Mouse (Mus musculus): ENCODE measurements around the gene Fgd5. TPM values are rescaled to one million over a fixed set of nuclear protein-coding genes. Genes with fewer than 3 reads are reported as not detected.

Gene Fgd5
- total and polyA plus RNA-seq, 3 experiments: 0.03 TPM; not detected in 2

DNA sequence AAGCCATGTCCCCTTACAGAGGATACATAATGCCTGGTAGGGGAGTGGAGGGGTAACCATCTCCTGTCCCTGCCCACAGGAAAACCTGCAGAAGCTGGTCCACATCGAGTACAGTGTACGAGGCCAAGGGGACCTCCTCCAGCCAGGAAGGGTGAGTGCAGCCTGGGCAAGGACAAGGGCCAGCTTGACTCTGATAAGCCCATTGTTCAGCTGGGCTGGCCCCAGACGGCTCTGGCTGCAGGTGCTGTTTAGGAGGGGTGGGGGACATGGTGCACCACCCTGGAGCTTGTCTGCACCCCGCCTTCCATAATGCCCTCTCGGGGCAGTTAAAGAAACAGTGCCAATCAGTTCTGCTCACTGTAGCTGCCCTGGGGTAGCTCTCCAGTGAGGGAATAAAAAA, 83.0 kb downstream of the Fgd5 start:
- H3K4me3 ChIP-seq (ENCODE audit: control insufficient read depth in 1 of 2, insufficient read depth in 1 of 2, low read depth in 2 of 2, low read length in 2 of 2): no peak overlapping the region
- H3K9me3 ChIP-seq (replicated peaks; ENCODE audit: insufficient read depth, low read length): no peaks in the 10 kb centered on the region
- no peak overlapping the region for H3K9ac ChIP-seq (ENCODE audit: control insufficient read depth, low read depth, low read length, poor library complexity, severe bottlenecking)
- H3K4me1 ChIP-seq (ENCODE audit: control insufficient read depth in 1 of 2, insufficient read depth in 2 of 2, low read length in 2 of 2): peaks cover 0 to 3% of the 10 kb centered on the region in 2 experiments; a peak in 1 of 4 replicates
- no peak for TF ChIP-seq MYB (IDR thresholded peaks at IDR 0.05; ENCODE audit: low read depth, low read length)
- no peak for TF ChIP-seq ZMIZ1 (IDR thresholded peaks at IDR 0.05; ENCODE audit: low read depth, low read length)
- TF ChIP-seq MAX (IDR thresholded peaks at IDR 0.05; ENCODE audit: low read length): no peak
- no peak for TF ChIP-seq MAFK (IDR thresholded peaks at IDR 0.05; ENCODE audit: borderline replicate concordance, low read depth, low read length)
- TF ChIP-seq ZNF384 (IDR thresholded peaks at IDR 0.05; ENCODE audit: low read depth, low read length): no peak
- no peak for TF ChIP-seq SMC3 (IDR thresholded peaks at IDR 0.05; ENCODE audit: low read depth, low read length)
- no peak for TF ChIP-seq GABPA (IDR thresholded peaks at IDR 0.05; ENCODE audit: low read depth, low read length)
- TF ChIP-seq NELFE (IDR thresholded peaks at IDR 0.05; ENCODE audit: low read depth, low read length): no peak
- no peak for TF ChIP-seq MYC (IDR thresholded peaks at IDR 0.05; ENCODE audit: low read depth, low read length)
- TF ChIP-seq BHLHE40 (IDR thresholded peaks at IDR 0.05; ENCODE audit: borderline replicate concordance, low read depth, low read length): no peak
- no peak for TF ChIP-seq HCFC1 (IDR thresholded peaks at IDR 0.05; ENCODE audit: low read depth, low read length)
- no peak for TF ChIP-seq POLR2AphosphoS2 (IDR thresholded peaks at IDR 0.05; ENCODE audit: low read length)
- no peak for TF ChIP-seq CTCF (IDR thresholded peaks at IDR 0.05 in 2 of 3, conservative IDR thresholded peaks at IDR 0.05 in 1 of 3; ENCODE audit: control insufficient read depth in 1 of 3, insufficient read depth in 1 of 3, low read depth in 2 of 3, low read length in 3 of 3, poor library complexity in 1 of 3, severe bottlenecking in 1 of 3)
- TF ChIP-seq USF1 (IDR thresholded peaks at IDR 0.05; ENCODE audit: low read depth, low read length): no peak
- TF ChIP-seq UBTF (IDR thresholded peaks at IDR 0.05; ENCODE audit: borderline replicate concordance, insufficient read depth, low read depth, low read length): no peak
- TF ChIP-seq EP300 (IDR thresholded peaks at IDR 0.05; ENCODE audit: low read depth in 1 of 2, low read length in 2 of 2): no peak
- TF ChIP-seq USF2 (IDR thresholded peaks at IDR 0.05; ENCODE audit: borderline replicate concordance in 1 of 2, insufficient read depth in 1 of 2, low read depth in 1 of 2, low read length in 2 of 2): no peak
- no peak for TF ChIP-seq E2F4 (IDR thresholded peaks at IDR 0.05; ENCODE audit: borderline replicate concordance, low read depth, low read length)
- TF ChIP-seq TAL1 (IDR thresholded peaks at IDR 0.05; ENCODE audit: low read length): no peak
- H3K79me2 ChIP-seq (ENCODE audit: control insufficient read depth, insufficient read depth, low read length, poor library complexity): no peaks in the 10 kb centered on the region
- no peak for DNase-seq (ENCODE audit: low read depth, low spot score)
- H3K36me3 ChIP-seq (ENCODE audit: control insufficient read depth in 1 of 2, insufficient read depth in 2 of 2, low read length in 2 of 2): no peaks in the 10 kb centered on the region; a peak in 1 of 4 replicates
- no peak overlapping the region for H3K27ac ChIP-seq (ENCODE audit: control insufficient read depth, low read depth, low read length)
- H3K27me3 ChIP-seq (ENCODE audit: control insufficient read depth in 1 of 2, insufficient read depth in 2 of 2, low read length in 2 of 2): peaks cover 3 to 7% of the 10 kb centered on the region in 2 experiments

DNA sequence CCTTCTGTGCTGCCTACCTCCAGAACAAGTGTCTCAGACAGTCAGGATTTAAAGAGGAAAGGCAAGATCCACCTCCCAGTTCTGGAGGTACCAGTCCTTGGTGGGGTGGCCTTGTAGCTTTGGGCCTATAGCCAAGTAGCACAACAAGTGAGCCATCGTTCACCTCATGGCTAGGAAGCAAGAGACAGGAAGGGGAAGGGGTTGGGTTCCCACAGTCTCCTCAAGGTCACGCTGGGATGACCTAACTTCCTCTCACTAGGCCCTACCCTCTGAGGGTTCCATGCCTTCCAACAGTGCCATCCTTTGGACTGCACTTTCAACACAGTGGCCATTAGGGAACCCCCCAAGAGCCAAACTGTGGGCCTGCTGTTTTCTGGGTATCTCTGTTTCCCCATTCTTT, 84.8 kb downstream of the Fgd5 start:
- no peak overlapping the region for H3K27ac ChIP-seq (ENCODE audit: control insufficient read depth, low read depth, low read length)
- H3K4me1 ChIP-seq (ENCODE audit: control insufficient read depth in 1 of 2, insufficient read depth in 2 of 2, low read length in 2 of 2): peaks cover 0 to 9% of the 10 kb centered on the region in 2 experiments; a peak in 1 of 4 replicates
- H3K9me3 ChIP-seq (replicated peaks; ENCODE audit: insufficient read depth, low read length): no peaks in the 10 kb centered on the region
- H3K36me3 ChIP-seq (ENCODE audit: control insufficient read depth in 1 of 2, insufficient read depth in 2 of 2, low read length in 2 of 2): no peaks in the 10 kb centered on the region; a peak in 1 of 4 replicates
- no peak for DNase-seq (ENCODE audit: low read depth, low spot score)
- H3K9ac ChIP-seq (ENCODE audit: control insufficient read depth, low read depth, low read length, poor library complexity, severe bottlenecking): no peak overlapping the region
- H3K4me3 ChIP-seq (ENCODE audit: control insufficient read depth in 1 of 2, insufficient read depth in 1 of 2, low read depth in 2 of 2, low read length in 2 of 2): no peak overlapping the region
- peaks cover 3 to 4% of the 10 kb centered on the region in 2 experiments for H3K27me3 ChIP-seq (ENCODE audit: control insufficient read depth in 1 of 2, insufficient read depth in 2 of 2, low read length in 2 of 2)
- TF ChIP-seq CHD1 (IDR thresholded peaks at IDR 0.05; ENCODE audit: low read depth, low read length): no peak
- TF ChIP-seq USF1 (IDR thresholded peaks at IDR 0.05; ENCODE audit: low read depth, low read length): no peak
- TF ChIP-seq USF2 (IDR thresholded peaks at IDR 0.05; ENCODE audit: borderline replicate concordance in 1 of 2, insufficient read depth in 1 of 2, low read depth in 1 of 2, low read length in 2 of 2): no peak
- TF ChIP-seq POLR2AphosphoS2 (IDR thresholded peaks at IDR 0.05; ENCODE audit: low read length): no peak
- no peak for TF ChIP-seq NRF1 (IDR thresholded peaks at IDR 0.05; ENCODE audit: insufficient read depth, low read depth, low read length, poor library complexity, severe bottlenecking)
- no peak for TF ChIP-seq E2F4 (IDR thresholded peaks at IDR 0.05; ENCODE audit: borderline replicate concordance, low read depth, low read length)
- H3K79me2 ChIP-seq (ENCODE audit: control insufficient read depth, insufficient read depth, low read length, poor library complexity): no peaks in the 10 kb centered on the region
